Mouse (Mus musculus): Measurements from ENCODE around the gene Foxl2. TPM values are rescaled to one million over a fixed set of nuclear protein-coding genes. Genes with fewer than 3 reads are reported as not detected.

Gene Foxl2
- not detected in 2 replicates for polyA plus RNA-seq (2015; fragmentation: Nextera tagmentation; extraction: Ambion mirVana)

GRCm38 (mm10) chr9:98955103-98955715, at the start of gene Foxl2:
Foxl2 (plus strand) TSS chr9:98955288.

GRCm38 (mm10) chr9:98985800-98986475, 30.9 kb downstream of the Foxl2 start, which contains the start of gene Faim:
Faim (plus strand) TSS chr9:98986373.

Other genes with a start within 250 kb of the Foxl2 start
- not detected in 2 replicates for gene Prr23a1, start 112.8 kb upstream of the Foxl2 start, polyA plus RNA-seq (2015; fragmentation: Nextera tagmentation; extraction: Ambion mirVana)
- gene Prr23a2, start 98.8 kb upstream of the Foxl2 start, polyA plus RNA-seq (2015; fragmentation: Nextera tagmentation; extraction: Ambion mirVana): not detected in 2 replicates
- not detected in 2 replicates for gene Prr23a3, start 90.5 kb upstream of the Foxl2 start, polyA plus RNA-seq (2015; fragmentation: Nextera tagmentation; extraction: Ambion mirVana)
- not detected in 2 replicates for gene 7420426K07Rik, start 52.2 kb upstream of the Foxl2 start, polyA plus RNA-seq (2015; fragmentation: Nextera tagmentation; extraction: Ambion mirVana)
- 37.4 and 48.3 TPM in 2 replicates for gene Faim, start 31.1 kb downstream of the Foxl2 start, polyA plus RNA-seq (2015; fragmentation: Nextera tagmentation; extraction: Ambion mirVana)
- 0.11 and 0.60 TPM in 2 replicates for gene Gm1123, start 80.4 kb downstream of the Foxl2 start, polyA plus RNA-seq (2015; fragmentation: Nextera tagmentation; extraction: Ambion mirVana)
- 0.85 and 1.3 TPM in 2 replicates for gene Pik3cb, start 185.3 kb downstream of the Foxl2 start, polyA plus RNA-seq (2015; fragmentation: Nextera tagmentation; extraction: Ambion mirVana)